Mouse (Mus musculus) MEL (cell line): ENCODE results near the gene 2210017I01Rik. TPM values are rescaled to one million over a fixed set of nuclear protein-coding genes. Genes with fewer than 3 reads are reported as not detected.

Experiments
- DNase-seq: peaks from one replicate; pipeline ENCODE4 v3.0.0; 2011; ENCODE audit warnings: low read depth, low spot score
- H3K27ac ChIP-seq: 2 replicates; pipeline ENCODE4 v1.5.1; 2012; ENCODE audit warnings: low read depth, mild to moderate bottlenecking, control low read depth, low read length, moderate library complexity; ENCODE audit not compliant: control insufficient read depth
- H3K27me3 ChIP-seq, 2 experiments: fragments of 150-350 bp in 1 of 2; sonication (generic) in 1 of 2; 2 replicates each; pipeline ENCODE4 v1.6.1; 2012; ENCODE audit warnings: low read length in 2 of 2, mild to moderate bottlenecking in 2 of 2, improper control_type of control experiment in 1 of 2, moderate library complexity in 1 of 2; ENCODE audit not compliant: insufficient read depth in 2 of 2, control insufficient read depth in 1 of 2
- H3K36me3 ChIP-seq, 2 experiments: 2 replicates each; pipeline ENCODE4 v1.6.1; 2012 to 2014; ENCODE audit warnings: low read length in 2 of 2, improper control_type of control experiment in 1 of 2, inconsistent platforms in 1 of 2, mild to moderate bottlenecking in 1 of 2; ENCODE audit not compliant: insufficient read depth in 2 of 2, control insufficient read depth in 1 of 2
- H3K4me1 ChIP-seq, 2 experiments: fragments of 150-350 bp in 1 of 2; sonication (generic) in 1 of 2; 2 replicates each; pipeline ENCODE4 v1.6.1; 2012; ENCODE audit warnings: low read length in 2 of 2, improper control_type of control experiment in 1 of 2, mild to moderate bottlenecking in 1 of 2; ENCODE audit not compliant: insufficient read depth in 2 of 2, control insufficient read depth in 1 of 2
- H3K4me3 ChIP-seq, 2 experiments: fragments of 150-350 bp in 1 of 2; sonication (generic) in 1 of 2; 2 replicates each; pipeline ENCODE4 v1.5.1; 2012; ENCODE audit warnings: low read depth in 2 of 2, low read length in 2 of 2, mild to moderate bottlenecking in 2 of 2, moderate library complexity in 2 of 2, control low read depth in 1 of 2, improper control_type of control experiment in 1 of 2; ENCODE audit not compliant: control insufficient read depth in 1 of 2, insufficient read depth in 1 of 2
- H3K79me2 ChIP-seq: 2 replicates; pipeline ENCODE4 v1.6.1; 2012; ENCODE audit warnings: mild to moderate bottlenecking, low read length, moderate library complexity; ENCODE audit not compliant: control insufficient read depth, poor library complexity, insufficient read depth
- H3K9ac ChIP-seq: 2 replicates; pipeline ENCODE4 v1.6.1; 2012; ENCODE audit warnings: low read depth, mild to moderate bottlenecking, control low read depth, low read length, moderate library complexity; ENCODE audit not compliant: control insufficient read depth, poor library complexity, severe bottlenecking
- H3K9me3 ChIP-seq: fragments of 150-350 bp; sonication (generic); replicated peaks from 2 replicates; pipeline ENCODE4 v1.6.1; 2012; ENCODE audit warnings: mild to moderate bottlenecking, low read length, improper control_type of control experiment, moderate library complexity; ENCODE audit not compliant: insufficient read depth
- BHLHE40 ChIP-seq: IDR thresholded peaks from 2 replicates; pipeline ENCODE4 v1.6.1; 2012; ENCODE audit warnings: low read depth, mild to moderate bottlenecking, inconsistent platforms, low read length, improper control_type of control experiment, borderline replicate concordance
- CTCF ChIP-seq, 3 experiments: IDR thresholded peaks in 2 of 3; conservative IDR thresholded peaks in 1 of 3; 2 replicates each; pipeline ENCODE4 v1.5.1; 2011 to 2012; ENCODE audit warnings: low read length in 3 of 3, low read depth in 2 of 3, mild to moderate bottlenecking in 2 of 3, improper control_type of control experiment in 1 of 3, inconsistent platforms in 1 of 3, mixed read lengths in 1 of 3, moderate library complexity in 1 of 3; ENCODE audit not compliant: control insufficient read depth in 1 of 3, insufficient read depth in 1 of 3, poor library complexity in 1 of 3, severe bottlenecking in 1 of 3
- ETS1 ChIP-seq: IDR thresholded peaks from 2 replicates; pipeline ENCODE4 v1.6.1; 2012; ENCODE audit warnings: low read depth, mild to moderate bottlenecking, inconsistent platforms, low read length, improper control_type of control experiment, moderate library complexity
- GABPA ChIP-seq: IDR thresholded peaks from 2 replicates; pipeline ENCODE4 v1.6.1; 2012; ENCODE audit warnings: low read depth, mild to moderate bottlenecking, inconsistent platforms, low read length, improper control_type of control experiment, moderate library complexity
- JUND ChIP-seq: IDR thresholded peaks from 2 replicates; pipeline ENCODE4 v1.6.1; 2011; ENCODE audit warnings: low read depth, mild to moderate bottlenecking, improper control_type of control experiment, low read length
- MAFK ChIP-seq: IDR thresholded peaks from 2 replicates; pipeline ENCODE4 v1.6.1; 2011; ENCODE audit warnings: low read depth, mild to moderate bottlenecking, low read length, improper control_type of control experiment, borderline replicate concordance
- MAX ChIP-seq: IDR thresholded peaks from 2 replicates; pipeline ENCODE4 v1.6.1; 2011; ENCODE audit warnings: low read length, improper control_type of control experiment
- MAZ ChIP-seq: IDR thresholded peaks from 2 replicates; pipeline ENCODE4 v1.6.1; 2012; ENCODE audit warnings: low read depth, mild to moderate bottlenecking, inconsistent platforms, low read length, improper control_type of control experiment
- MEF2A ChIP-seq: IDR thresholded peaks from 2 replicates; pipeline ENCODE4 v1.6.1; 2014; ENCODE audit warnings: low read depth, mild to moderate bottlenecking, inconsistent platforms, low read length, improper control_type of control experiment; ENCODE audit not compliant: poor library complexity, insufficient replicate concordance, severe bottlenecking; ENCODE audit errors: extremely low read depth
- MYC ChIP-seq: IDR thresholded peaks from 2 replicates; pipeline ENCODE4 v1.6.1; 2011; ENCODE audit warnings: low read depth, mild to moderate bottlenecking, low read length, improper control_type of control experiment, moderate library complexity
- NELFE ChIP-seq: IDR thresholded peaks from 2 replicates; pipeline ENCODE4 v1.6.1; 2011; ENCODE audit warnings: low read depth, low read length, improper control_type of control experiment
- NRF1 ChIP-seq: IDR thresholded peaks from 2 replicates; pipeline ENCODE4 v1.6.1; 2014; ENCODE audit warnings: low read depth, mild to moderate bottlenecking, inconsistent platforms, low read length, improper control_type of control experiment, moderate library complexity; ENCODE audit not compliant: poor library complexity, insufficient read depth, severe bottlenecking
- POLR2A ChIP-seq, 2 experiments: IDR thresholded peaks; 2 replicates each; pipeline ENCODE4 v1.6.1; 2011 to 2012; ENCODE audit warnings: low read length in 2 of 2, mild to moderate bottlenecking in 2 of 2, control low read depth in 1 of 2, improper control_type of control experiment in 1 of 2, low read depth in 1 of 2, moderate library complexity in 1 of 2; ENCODE audit not compliant: control insufficient read depth in 1 of 2, insufficient read depth in 1 of 2, poor library complexity in 1 of 2
- POLR2AphosphoS5 ChIP-seq: IDR thresholded peaks from 2 replicates; pipeline ENCODE4 v1.6.1; 2012; ENCODE audit warnings: low read depth, borderline replicate concordance, mild to moderate bottlenecking, inconsistent platforms, low read length, moderate library complexity, mixed read lengths
- RAD21 ChIP-seq: IDR thresholded peaks from 2 replicates; pipeline ENCODE4 v1.6.1; 2011; ENCODE audit warnings: mild to moderate bottlenecking, low read depth, low read length, improper control_type of control experiment
- SIN3A ChIP-seq: IDR thresholded peaks from 2 replicates; pipeline ENCODE4 v1.6.1; 2012; ENCODE audit warnings: low read length, improper control_type of control experiment, inconsistent platforms
- SMC3 ChIP-seq: IDR thresholded peaks from 2 replicates; pipeline ENCODE4 v1.6.1; 2011; ENCODE audit warnings: low read depth, low read length, improper control_type of control experiment
- TAL1 ChIP-seq: IDR thresholded peaks from 2 replicates; pipeline ENCODE4 v1.6.1; 2012; ENCODE audit warnings: mild to moderate bottlenecking, inconsistent platforms, low read length, moderate library complexity, mixed read lengths
- TBP ChIP-seq: IDR thresholded peaks from 2 replicates; pipeline ENCODE4 v1.8.0; 2011; ENCODE audit warnings: low read depth, low read length, improper control_type of control experiment
- TCF12 ChIP-seq: IDR thresholded peaks from 2 replicates; pipeline ENCODE4 v1.6.1; 2014; ENCODE audit warnings: low read depth, mild to moderate bottlenecking, inconsistent platforms, low read length, improper control_type of control experiment, moderate library complexity
- UBTF ChIP-seq: IDR thresholded peaks from 2 replicates; pipeline ENCODE4 v1.6.1; 2012; ENCODE audit warnings: low read depth, mild to moderate bottlenecking, inconsistent platforms, low read length, improper control_type of control experiment, moderate library complexity, borderline replicate concordance; ENCODE audit not compliant: insufficient read depth
- USF2 ChIP-seq, 2 experiments: IDR thresholded peaks; 2 replicates each; pipeline ENCODE4 v1.6.1; 2011 to 2012; ENCODE audit warnings: improper control_type of control experiment in 2 of 2, low read length in 2 of 2, borderline replicate concordance in 1 of 2, inconsistent platforms in 1 of 2, low read depth in 1 of 2, mild to moderate bottlenecking in 1 of 2; ENCODE audit not compliant: insufficient read depth in 1 of 2
- polyA plus RNA-seq, 2 experiments: library from polyadenylated mRNA; stranded (reverse) in 1 of 2; unstranded in 1 of 2; fragments of >175 nt in 1 of 2; fragments of >200 nt in 1 of 2; gene quantifications; 2 replicates each; pipeline versions ENCODE4 v1.2.1 to v1.2.4; 2012; ENCODE audit warnings: low replicate concordance in 2 of 2, low read depth in 1 of 2; ENCODE audit not compliant: insufficient read length in 2 of 2, insufficient read depth in 1 of 2, missing spikeins in 1 of 2
- total RNA-seq: library from RNA; depleted of rRNA; stranded (reverse); fragments of 300-350 nt; gene quantifications from 2 replicates; pipeline ENCODE4 v1.2.3, GENCODE M21; 2012

The 2210017I01Rik gene
- total and polyA plus RNA-seq, 3 experiments, result not detected

DNA sequence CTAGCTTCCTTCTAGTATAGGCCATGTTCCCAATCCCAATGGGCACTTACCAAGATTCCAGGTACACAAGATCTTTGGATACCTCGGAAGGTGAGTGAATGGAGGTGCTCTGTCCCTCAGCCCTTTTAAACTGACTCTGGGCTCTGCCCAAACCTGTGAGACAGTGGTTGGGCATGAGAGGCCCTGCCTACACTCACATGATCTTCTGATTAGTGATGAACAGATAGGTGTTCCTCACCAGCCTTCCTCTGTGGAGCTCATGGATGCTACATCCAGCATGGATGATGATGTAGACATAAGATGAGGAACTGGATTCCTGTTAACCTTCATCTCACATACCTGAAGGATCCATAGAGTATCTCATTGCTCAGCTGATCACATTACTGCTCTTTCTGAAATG is 40.9 kb upstream of the 2210017I01Rik start, which contains the start of gene Lce1a1:
Gene Lce1a1 (minus strand): TSS at position 101 of the 400 bp plus-strand sequence.
- H3K9me3 ChIP-seq, result no peaks in the 10 kb centered on the region
- H3K4me3 ChIP-seq, result no peak within 1 kb of the TSS
- H3K79me2 ChIP-seq, result no peaks in the 10 kb centered on the region
- H3K36me3 ChIP-seq, result no peaks in the 10 kb centered on the region
- no peak for TF ChIP-seq JUND
- no peak for TF ChIP-seq UBTF
- no peak for TF ChIP-seq MYC
- no peak for TF ChIP-seq TCF12
- no peak for TF ChIP-seq MAX
- no peak for TF ChIP-seq USF2 (IDR thresholded peaks at IDR 0.05; ENCODE audit: borderline replicate concordance in 1 of 2, insufficient read depth in 1 of 2, low read depth in 1 of 2, low read length in 2 of 2)
- TF ChIP-seq MAZ, result no peak
- TF ChIP-seq BHLHE40, result no peak
- no peak for TF ChIP-seq RAD21
- H3K4me1 ChIP-seq, result no peaks in the 10 kb centered on the region
- H3K9ac ChIP-seq, result no peak within 1 kb of the TSS
- H3K27me3 ChIP-seq, result no peaks in the 10 kb centered on the region
- DNase-seq, result no peak
- no peak within 1 kb of the TSS for H3K27ac ChIP-seq

DNA sequence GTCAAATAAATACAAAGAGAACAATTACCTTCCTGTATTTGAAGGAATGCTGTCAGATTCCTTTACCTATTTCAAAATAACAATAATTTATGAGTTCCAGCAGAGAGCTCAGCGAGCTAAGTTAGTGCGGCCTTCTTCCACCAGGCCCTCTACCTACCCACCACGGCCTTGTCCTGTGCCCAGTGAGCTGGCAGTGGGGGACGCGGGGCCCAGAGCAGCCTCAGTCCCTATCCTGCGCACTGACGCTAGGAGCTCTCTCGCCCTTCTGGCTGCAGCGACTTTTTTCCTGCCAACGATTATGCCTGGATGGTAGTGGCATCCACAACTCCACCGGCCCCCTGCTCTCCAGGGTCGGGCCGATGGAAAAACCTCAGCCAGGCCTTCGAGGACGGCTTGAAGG is 32.6 kb upstream of the 2210017I01Rik start:
- H3K9ac ChIP-seq, result no peak overlapping the region
- no peaks in the 10 kb centered on the region for H3K36me3 ChIP-seq
- no peaks in the 10 kb centered on the region for H3K4me1 ChIP-seq
- no peak for DNase-seq
- no peak overlapping the region for H3K27ac ChIP-seq
- no peaks in the 10 kb centered on the region for H3K9me3 ChIP-seq
- TF ChIP-seq NRF1 (no peak), SIN3A (no peak), ETS1 (no peak), BHLHE40 (no peak), TBP (no peak), RAD21 (no peak), MAX (no peak), JUND (no peak), MEF2A (no peak), TCF12 (no peak), GABPA (no peak), SMC3 (no peak), CTCF (IDR thresholded peaks at IDR 0.05 in 2 of 3, conservative IDR thresholded peaks at IDR 0.05 in 1 of 3; ENCODE audit: control insufficient read depth in 1 of 3, insufficient read depth in 1 of 3, low read depth in 2 of 3, low read length in 3 of 3, poor library complexity in 1 of 3, severe bottlenecking in 1 of 3) (no peak), MAFK (no peak), NELFE (no peak), MAZ (no peak), POLR2AphosphoS5 (no peak), POLR2A (IDR thresholded peaks at IDR 0.05; ENCODE audit: control insufficient read depth in 1 of 2, insufficient read depth in 1 of 2, low read depth in 1 of 2, low read length in 2 of 2, poor library complexity in 1 of 2) (no peak), TAL1 (no peak), UBTF (no peak)
- H3K79me2 ChIP-seq, result no peaks in the 10 kb centered on the region
- no peaks in the 10 kb centered on the region for H3K27me3 ChIP-seq
- no peak overlapping the region for H3K4me3 ChIP-seq
